Mouse (Mus musculus): ENCODE measurements around the gene Gm20458. TPM values are rescaled to one million over a fixed set of nuclear protein-coding genes. Genes with fewer than 3 reads are reported as not detected.

The Gm20458 gene
- 10 to 100 TPM in 1 of 4 experiments, 1 to 10 TPM in 2, not detected in 1; 8.4 to 15.8 (median 9.9) TPM for total RNA-seq (2022)

GRCm38 (mm10) chr2:164460745-164461551 lies at the start of gene Gm20458:
TSS of gene Gm20458 (plus strand) at chr2:164460967.
- peak; percentile 97 to 98 for DNase-seq (ENCODE audit: low spot score in 2 of 2)

GRCm38 (mm10) chr2:164414167-164414566 lies 46.6 kb upstream of the Gm20458 start:
- DNase-seq (ENCODE audit: low spot score in 2 of 2): no peak

- DNase-seq (ENCODE audit: low spot score in 2 of 2): no peak
Observed at GRCm38 (mm10) chr2:164414581-164414980, 46.2 kb upstream of the Gm20458 start.

GRCm38 (mm10) chr2:164417198-164417597 lies 43.6 kb upstream of the Gm20458 start:
- no peak for DNase-seq (ENCODE audit: low spot score in 2 of 2)

GRCm38 (mm10) chr2:164418308-164418875 lies 42.4 kb upstream of the Gm20458 start:
- DNase-seq (ENCODE audit: low spot score in 2 of 2): no peak

GRCm38 (mm10) chr2:164419489-164419888 lies 41.3 kb upstream of the Gm20458 start:
- no peak for DNase-seq (ENCODE audit: low spot score in 2 of 2)

GRCm38 (mm10) chr2:164421306-164421705 lies 39.5 kb upstream of the Gm20458 start:
- no peak for DNase-seq (ENCODE audit: low spot score in 2 of 2)

- no peak for DNase-seq (ENCODE audit: low spot score in 2 of 2)
Observed at GRCm38 (mm10) chr2:164421979-164422378, 38.8 kb upstream of the Gm20458 start.

- no peak for DNase-seq (ENCODE audit: low spot score in 2 of 2)
Observed at GRCm38 (mm10) chr2:164422675-164423393, 37.9 kb upstream of the Gm20458 start.

- peak in 1 of 2 experiments; percentile 53 for DNase-seq (ENCODE audit: low spot score in 2 of 2)
Observed at GRCm38 (mm10) chr2:164423464-164423863, 37.3 kb upstream of the Gm20458 start.

GRCm38 (mm10) chr2:164424406-164424805 lies 36.4 kb upstream of the Gm20458 start:
- no peak for DNase-seq (ENCODE audit: low spot score in 2 of 2)

GRCm38 (mm10) chr2:164425401-164425800 lies 35.4 kb upstream of the Gm20458 start:
- no peak for DNase-seq (ENCODE audit: low spot score in 2 of 2)

- DNase-seq (ENCODE audit: low spot score in 2 of 2): no peak
Observed at GRCm38 (mm10) chr2:164426121-164426520, 34.6 kb upstream of the Gm20458 start.

GRCm38 (mm10) chr2:164426952-164427351 lies 33.8 kb upstream of the Gm20458 start:
- no peak for DNase-seq (ENCODE audit: low spot score in 2 of 2)

GRCm38 (mm10) chr2:164428451-164428850 lies 32.3 kb upstream of the Gm20458 start:
- no peak for DNase-seq (ENCODE audit: low spot score in 2 of 2)

GRCm38 (mm10) chr2:164429881-164430615 lies 30.7 kb upstream of the Gm20458 start:
- no peak for DNase-seq (ENCODE audit: low spot score in 2 of 2)

- DNase-seq (ENCODE audit: low spot score in 2 of 2): no peak
Observed at GRCm38 (mm10) chr2:164430697-164431096, 30.1 kb upstream of the Gm20458 start.

GRCm38 (mm10) chr2:164431676-164432465 lies 28.9 kb upstream of the Gm20458 start:
- DNase-seq (ENCODE audit: low spot score in 2 of 2): no peak

- DNase-seq (ENCODE audit: low spot score in 2 of 2): no peak
Observed at GRCm38 (mm10) chr2:164432541-164433191, 28.1 kb upstream of the Gm20458 start.

GRCm38 (mm10) chr2:164433278-164433895 lies 27.4 kb upstream of the Gm20458 start:
- no peak for DNase-seq (ENCODE audit: low spot score in 2 of 2)

Data from layer of hippocampus, adult 8-10 months (tissue).